Mouse (Mus musculus) liver, adult 2 months (tissue): ENCODE data around the gene Atl3.

Source experiments
- CTCF ChIP-seq: fragments of 200-500 bp; IDR thresholded peaks from 2 replicates; pipeline ENCODE4 v1.5.1; 2011; ENCODE audit warnings: low read depth, low read length, control low read depth
- POLR2A ChIP-seq: fragments of 200-500 bp; IDR thresholded peaks from 2 replicates; pipeline ENCODE4 v1.6.1; 2011; ENCODE audit warnings: low read length, control low read depth; ENCODE audit not compliant: insufficient read depth; ENCODE audit errors: extremely low read depth

GRCm38 (mm10) chr19:7562601-7563129, 68.8 kb downstream of the Atl3 start:
- TF ChIP-seq CTCF (no peak), POLR2A (no peak)
